Mouse (Mus musculus): Measurements from ENCODE around the gene Ruvbl2. TPM values are rescaled to one million over a fixed set of nuclear protein-coding genes. Genes with fewer than 3 reads are reported as not detected.

Gene Ruvbl2
- total RNA-seq, 2 experiments from 2014 or later, result 44.5 to 44.9 TPM

- peak; percentile 100 for DNase-seq (ENCODE audit: low spot score in 2 of 2)
Measured at GRCm38 (mm10) chr7:45434203-45435015, 3.5 kb downstream of the Ruvbl2 start, which contains the start of gene Gys1. Gene Gys1, plus strand, starts transcription at chr7:45434844.

DNA sequence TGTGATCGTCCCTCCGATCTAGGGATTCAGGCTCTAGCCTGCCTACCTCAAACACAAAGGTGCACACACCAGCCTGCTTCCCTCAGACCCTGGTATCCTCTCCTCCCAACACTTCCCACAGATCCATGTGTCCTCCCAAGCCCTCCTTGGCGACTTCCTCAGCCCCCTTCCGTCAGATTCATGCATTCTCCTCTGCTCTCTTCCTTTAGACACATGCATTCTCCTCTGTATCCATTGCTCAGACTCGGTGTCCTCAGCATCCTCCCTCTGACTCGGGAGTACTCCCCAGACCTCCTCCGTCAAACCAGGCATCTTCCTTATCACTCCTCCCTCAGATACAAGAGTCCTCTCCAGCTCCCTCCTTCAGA, 4.1 kb downstream of the Ruvbl2 start:
- DNase-seq (ENCODE audit: low spot score in 2 of 2), result no peak

- DNase-seq (ENCODE audit: low spot score in 2 of 2), result no peak
Measured at GRCm38 (mm10) chr7:45426556-45426955, 11.3 kb downstream of the Ruvbl2 start.

GRCm38 (mm10) chr7:45421194-45421593, 16.7 kb downstream of the Ruvbl2 start:
- DNase-seq (ENCODE audit: low spot score in 2 of 2), result no peak

DNA sequence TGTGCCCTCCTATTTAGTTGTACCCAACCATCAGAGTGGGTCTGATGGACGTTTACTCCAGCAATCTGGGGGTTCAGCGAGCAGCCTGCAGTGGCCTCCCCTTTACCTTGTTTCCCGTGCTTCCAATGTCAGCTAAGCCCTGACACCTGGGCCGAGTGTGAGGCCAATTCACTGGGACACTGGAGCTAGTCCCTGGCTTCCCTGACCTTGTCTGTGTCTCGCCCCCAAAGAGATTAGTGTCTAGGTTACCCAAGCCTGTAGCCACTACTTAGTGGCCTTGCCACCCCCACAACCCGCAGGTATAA, 17.3 kb downstream of the Ruvbl2 start, which contains the start of gene Lhb:
Gene Lhb (plus strand): TSS at position 206 of the 305 bp plus-strand sequence.
- no peak for DNase-seq (ENCODE audit: low spot score in 2 of 2)

DNA sequence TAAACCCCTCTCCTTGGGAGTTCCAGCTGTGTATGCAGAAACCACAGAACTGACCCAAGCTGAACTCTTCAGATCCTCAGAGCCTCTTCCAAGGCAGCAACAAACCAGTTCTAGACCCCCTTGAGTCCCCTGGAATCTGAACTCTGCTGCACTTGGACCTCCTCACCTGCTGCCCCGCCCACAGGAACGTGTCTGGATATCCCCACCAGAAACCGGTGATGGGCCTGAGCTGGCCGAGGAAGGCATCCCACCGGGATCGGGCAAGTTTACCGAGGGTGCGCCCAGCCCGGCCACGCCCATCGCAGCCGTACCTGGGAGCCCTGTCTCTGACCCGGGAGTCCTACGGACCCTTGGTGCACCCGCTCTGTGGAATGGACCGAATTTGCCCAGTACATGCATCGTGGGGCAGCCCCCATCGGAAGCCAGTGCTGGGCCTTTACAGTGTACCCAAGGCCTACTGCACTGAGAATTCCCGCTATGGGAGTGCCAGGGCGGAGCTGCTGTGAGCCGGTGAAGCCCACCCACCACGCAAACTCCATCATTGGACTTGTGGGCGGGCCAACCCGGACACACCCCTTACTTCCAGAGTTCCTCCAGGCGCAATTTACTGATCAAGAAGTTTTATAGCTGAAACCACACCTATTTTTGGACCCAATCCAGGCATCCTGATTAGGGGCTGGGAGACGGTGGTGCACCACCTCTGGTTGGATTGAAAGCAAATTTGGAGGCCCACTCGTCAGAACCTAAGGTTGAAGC, 17.9 kb downstream of the Ruvbl2 start:
- DNase-seq (ENCODE audit: low spot score in 2 of 2), result no peak

DNA sequence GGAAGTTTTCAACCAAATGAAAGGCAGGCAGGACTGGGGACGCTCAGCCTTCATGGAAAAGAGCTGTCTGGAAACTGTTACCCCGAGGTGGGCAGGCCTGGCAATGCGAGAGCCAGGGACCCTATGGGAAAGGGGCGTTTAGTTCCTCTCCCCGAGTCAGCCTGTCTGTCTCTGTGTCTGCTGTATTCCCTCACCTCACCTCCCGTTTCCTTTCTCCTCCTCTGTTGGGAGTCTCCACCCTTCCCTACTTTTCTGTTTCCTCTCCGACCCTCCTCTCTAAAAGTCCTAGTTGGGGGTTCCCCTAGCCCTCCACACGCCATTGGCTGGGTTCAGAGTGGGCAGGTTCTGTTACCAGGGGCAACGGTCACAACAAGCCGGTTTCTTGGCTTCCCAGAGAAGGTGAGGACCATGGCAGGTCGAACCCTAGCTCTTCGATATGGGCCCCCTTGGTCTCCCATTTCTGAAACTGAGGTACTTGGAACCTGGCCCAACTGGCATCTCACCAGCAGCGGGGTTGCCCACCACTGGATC, 19.9 kb downstream of the Ruvbl2 start:
- no peak for DNase-seq (ENCODE audit: low spot score in 2 of 2)

DNA sequence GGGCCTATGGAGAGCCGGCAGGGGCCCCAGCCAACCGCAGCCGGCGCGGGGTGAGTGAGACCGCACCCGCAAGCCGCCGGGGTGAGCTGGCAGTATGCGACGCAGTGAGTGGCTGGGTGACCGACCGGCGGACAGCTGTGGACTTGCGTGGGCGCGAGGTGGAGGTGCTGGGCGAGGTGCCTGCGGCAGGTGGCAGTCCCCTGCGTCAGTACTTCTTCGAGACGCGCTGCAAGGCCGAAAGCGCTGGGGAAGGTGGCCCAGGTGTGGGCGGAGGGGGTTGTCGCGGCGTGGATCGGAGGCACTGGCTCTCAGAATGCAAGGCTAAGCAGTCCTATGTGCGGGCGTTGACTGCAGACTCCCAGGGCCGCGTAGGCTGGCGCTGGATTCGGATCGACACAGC, 22.3 kb downstream of the Ruvbl2 start:
- DNase-seq (ENCODE audit: low spot score in 2 of 2), result no peak

DNA sequence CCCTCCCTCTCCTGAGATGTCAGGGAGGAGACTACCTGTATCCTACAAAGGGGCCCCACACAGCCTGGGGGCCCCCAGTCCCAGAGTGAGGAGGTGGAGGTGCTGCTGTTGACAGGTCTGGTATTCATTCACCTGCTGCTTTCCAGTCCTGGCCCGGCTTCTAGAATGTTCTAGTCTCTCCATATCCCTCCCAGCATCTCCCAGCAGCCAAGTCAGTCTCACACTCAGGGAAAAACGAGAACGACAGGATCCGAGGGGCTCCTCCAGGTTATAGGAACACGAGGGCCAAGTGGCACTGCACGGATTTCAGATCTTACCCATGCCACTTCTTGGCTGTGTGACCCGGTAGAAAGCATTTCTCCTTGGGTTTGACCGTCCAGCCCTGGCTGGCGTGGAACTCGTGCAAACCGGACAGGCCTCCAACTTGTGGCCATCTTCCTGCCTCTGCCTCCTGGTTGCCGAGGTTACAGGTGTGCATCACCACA, 23.1 kb downstream of the Ruvbl2 start:
- no peak for DNase-seq (ENCODE audit: low spot score in 2 of 2)

GRCm38 (mm10) chr7:45413864-45414739, 23.8 kb downstream of the Ruvbl2 start:
- no peak for DNase-seq (ENCODE audit: low spot score in 2 of 2)

- no peak for DNase-seq (ENCODE audit: low spot score in 2 of 2)
Measured at GRCm38 (mm10) chr7:45413113-45413863, 24.6 kb downstream of the Ruvbl2 start, which contains the start of gene Ntf5. Gene Ntf5, plus strand, starts transcription at chr7:45413695.

GRCm38 (mm10) chr7:45412421-45412820, 25.5 kb downstream of the Ruvbl2 start:
- no peak for DNase-seq (ENCODE audit: low spot score in 2 of 2)

- DNase-seq (ENCODE audit: low spot score in 2 of 2), result no peak
Measured at GRCm38 (mm10) chr7:45409497-45410163, 28.3 kb downstream of the Ruvbl2 start.

DNA sequence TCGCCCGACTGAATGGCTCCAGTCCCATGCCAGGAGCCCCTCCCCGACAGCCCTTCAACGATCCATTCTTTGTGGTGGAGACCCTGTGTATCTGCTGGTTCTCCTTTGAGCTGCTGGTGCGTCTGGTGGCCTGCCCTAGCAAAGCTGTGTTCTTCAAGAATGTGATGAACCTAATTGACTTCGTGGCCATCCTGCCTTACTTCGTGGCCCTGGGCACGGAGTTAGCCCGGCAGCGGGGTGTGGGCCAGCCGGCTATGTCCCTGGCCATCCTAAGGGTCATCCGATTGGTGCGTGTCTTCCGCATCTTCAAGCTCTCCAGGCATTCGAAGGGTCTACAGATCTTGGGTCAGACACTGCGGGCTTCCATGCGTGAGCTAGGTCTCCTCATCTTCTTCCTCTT, 28.9 kb downstream of the Ruvbl2 start:
- no peak for DNase-seq (ENCODE audit: low spot score in 2 of 2)

DNA sequence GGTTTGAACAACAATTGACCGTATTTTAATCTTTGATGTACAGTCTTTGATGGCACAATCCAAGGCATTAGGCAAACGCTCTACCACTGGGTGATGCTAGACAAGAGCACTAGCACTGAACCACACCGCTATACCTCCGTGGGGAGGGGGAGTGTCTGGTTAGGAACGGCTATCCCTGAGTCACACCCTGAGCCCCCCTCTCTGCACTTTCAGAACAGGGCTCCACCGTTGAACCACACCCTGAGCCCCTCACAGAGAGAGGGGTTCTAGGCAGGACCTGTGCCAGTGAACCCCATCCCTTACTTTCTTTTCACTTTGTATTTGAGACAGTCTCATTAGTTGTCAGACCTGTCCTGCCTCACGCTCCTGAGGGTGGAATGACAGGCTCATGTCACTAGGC, 29.5 kb downstream of the Ruvbl2 start:
- no peak for DNase-seq (ENCODE audit: low spot score in 2 of 2)

- DNase-seq (ENCODE audit: low spot score in 2 of 2), result no peak
Measured at GRCm38 (mm10) chr7:45407836-45408235, 30.1 kb downstream of the Ruvbl2 start.

DNA sequence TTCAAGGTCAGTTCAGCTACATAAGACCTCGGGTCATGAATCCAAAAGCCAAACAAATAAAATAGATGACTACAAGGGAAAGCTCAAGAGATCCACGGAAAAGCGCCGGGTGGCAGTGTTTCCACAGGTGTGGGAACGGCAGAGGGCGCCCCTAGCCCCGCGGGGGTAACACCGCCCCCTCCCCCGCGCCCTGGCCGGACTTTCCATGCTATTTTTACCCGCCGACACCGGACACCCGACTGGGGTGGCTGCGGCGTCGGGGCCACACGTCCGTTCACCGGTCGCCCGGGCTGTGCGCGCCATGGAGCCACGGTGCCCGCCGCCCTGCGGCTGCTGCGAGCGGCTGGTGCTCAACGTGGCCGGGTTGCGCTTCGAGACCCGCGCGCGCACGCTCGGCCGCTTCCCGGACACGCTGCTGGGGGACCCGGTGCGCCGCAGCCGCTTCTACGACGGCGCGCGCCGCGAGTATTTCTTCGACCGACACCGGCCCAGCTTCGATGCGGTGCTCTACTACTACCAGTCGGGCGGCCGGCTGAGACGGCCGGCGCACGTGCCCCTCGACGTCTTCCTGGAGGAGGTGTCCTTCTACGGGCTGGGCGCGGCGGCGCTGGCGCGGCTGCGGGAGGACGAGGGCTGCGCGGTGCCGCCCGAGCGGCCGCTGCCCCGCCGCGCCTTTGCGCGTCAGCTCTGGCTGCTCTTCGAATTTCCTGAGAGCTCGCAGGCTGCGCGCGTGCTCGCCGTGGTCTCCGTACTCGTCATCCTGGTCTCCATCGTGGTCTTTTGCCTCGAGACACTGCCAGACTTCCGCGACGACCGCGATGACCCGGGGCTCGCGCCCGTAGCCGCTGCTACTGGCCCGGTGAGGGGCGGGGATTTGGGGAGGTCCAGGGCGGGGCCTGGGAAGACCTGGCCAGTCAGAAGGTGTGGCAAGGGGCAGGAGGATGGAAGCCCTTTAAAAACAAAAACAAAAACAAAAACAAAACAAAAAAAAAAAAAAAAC, 31.4 kb downstream of the Ruvbl2 start:
- no peak for DNase-seq (ENCODE audit: low spot score in 2 of 2)

All from layer of hippocampus, postnatal 10 days (tissue).